Mouse (Mus musculus): ENCODE measurements around the gene Mri1. TPM values are rescaled to one million over a fixed set of nuclear protein-coding genes. Genes with fewer than 3 reads are reported as not detected.

The Mri1 gene
- total RNA-seq, 2 experiments from 2014 or later: 17.4 to 17.5 TPM

- DNase-seq (ENCODE audit: low spot score in 2 of 2): no peak
Measured at GRCm38 (mm10) chr8:84237542-84238229, 19.4 kb downstream of the Mri1 start.

- DNase-seq (ENCODE audit: low spot score in 2 of 2): peak; percentile 98 to 100
Measured at GRCm38 (mm10) chr8:84236998-84237473, 20.1 kb downstream of the Mri1 start, which contains the start of gene Zswim4. Gene Zswim4, minus strand, starts transcription at chr8:84237055.

DNA sequence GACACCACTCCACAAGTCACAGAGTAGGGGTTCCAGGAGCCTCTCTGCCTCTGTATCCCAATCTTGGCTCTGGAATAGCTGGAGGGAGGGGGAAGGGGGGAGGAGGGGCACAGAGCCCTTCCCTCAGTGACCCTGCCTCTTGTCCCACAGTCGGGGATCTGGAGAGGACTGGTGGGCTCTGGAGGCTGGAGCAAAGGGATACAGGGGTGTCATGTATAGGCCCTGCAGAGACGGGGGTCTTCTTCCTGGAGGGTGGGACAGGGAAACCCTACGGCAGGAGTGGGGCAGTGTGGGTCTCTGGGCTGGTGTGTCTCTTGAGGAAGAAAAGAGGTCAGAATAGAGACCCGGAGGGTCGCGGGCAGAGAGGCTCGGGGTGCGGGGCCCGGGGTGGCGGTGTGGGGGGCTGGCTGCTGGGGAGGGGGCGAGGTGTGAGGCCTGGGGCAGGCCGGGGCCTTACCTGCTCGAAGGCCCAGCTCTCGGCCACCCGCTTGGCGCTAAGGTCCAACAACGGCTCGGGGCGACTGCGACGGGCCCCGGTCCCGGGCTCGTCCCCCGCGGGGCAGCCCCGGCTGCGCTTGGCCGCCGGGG is 20.6 kb downstream of the Mri1 start:
- DNase-seq (ENCODE audit: low spot score in 2 of 2): no peak

- DNase-seq (ENCODE audit: low spot score in 2 of 2): no peak
Measured at GRCm38 (mm10) chr8:84235746-84236409, 21.2 kb downstream of the Mri1 start.

DNA sequence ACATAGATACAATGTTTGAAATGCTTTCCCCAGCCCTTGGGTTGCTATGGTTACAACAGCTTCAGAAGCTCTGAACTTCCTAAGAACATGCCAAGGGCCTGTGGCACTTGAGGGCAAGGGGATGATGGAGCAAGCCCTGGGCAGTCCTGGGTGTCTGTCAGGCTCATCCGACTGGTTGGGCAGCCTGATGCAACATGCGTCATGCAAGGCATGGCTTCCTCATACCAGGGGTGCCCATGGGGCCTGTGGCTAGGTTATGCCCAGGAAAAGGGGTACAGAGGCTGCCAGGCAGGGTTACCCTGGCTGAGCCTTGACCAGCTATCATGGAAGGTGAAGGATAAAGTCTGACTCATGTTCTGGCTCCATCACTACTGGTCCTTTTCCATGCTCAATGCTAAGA is 24.1 kb downstream of the Mri1 start:
- DNase-seq (ENCODE audit: low spot score in 2 of 2): no peak

DNA sequence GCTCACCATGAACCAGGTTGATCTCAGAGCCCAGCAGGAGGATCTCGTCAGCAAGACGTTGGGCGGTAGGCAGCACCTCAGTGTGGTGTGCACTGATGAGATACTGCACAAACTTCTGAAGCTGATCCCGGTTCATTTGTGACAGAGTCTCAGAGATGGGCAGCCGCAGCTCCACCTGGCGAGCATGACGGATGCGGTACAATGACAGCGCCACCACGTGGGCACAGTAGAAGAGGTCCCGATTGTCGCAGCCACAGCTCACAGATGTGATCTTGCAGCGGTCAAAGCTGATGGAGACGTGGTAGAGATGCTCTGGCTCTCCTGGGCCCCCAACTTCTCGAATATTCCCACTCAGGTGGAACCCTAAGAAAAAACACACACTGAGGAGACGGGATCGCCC is 26.4 kb downstream of the Mri1 start:
- no peak for DNase-seq (ENCODE audit: low spot score in 2 of 2)

DNA sequence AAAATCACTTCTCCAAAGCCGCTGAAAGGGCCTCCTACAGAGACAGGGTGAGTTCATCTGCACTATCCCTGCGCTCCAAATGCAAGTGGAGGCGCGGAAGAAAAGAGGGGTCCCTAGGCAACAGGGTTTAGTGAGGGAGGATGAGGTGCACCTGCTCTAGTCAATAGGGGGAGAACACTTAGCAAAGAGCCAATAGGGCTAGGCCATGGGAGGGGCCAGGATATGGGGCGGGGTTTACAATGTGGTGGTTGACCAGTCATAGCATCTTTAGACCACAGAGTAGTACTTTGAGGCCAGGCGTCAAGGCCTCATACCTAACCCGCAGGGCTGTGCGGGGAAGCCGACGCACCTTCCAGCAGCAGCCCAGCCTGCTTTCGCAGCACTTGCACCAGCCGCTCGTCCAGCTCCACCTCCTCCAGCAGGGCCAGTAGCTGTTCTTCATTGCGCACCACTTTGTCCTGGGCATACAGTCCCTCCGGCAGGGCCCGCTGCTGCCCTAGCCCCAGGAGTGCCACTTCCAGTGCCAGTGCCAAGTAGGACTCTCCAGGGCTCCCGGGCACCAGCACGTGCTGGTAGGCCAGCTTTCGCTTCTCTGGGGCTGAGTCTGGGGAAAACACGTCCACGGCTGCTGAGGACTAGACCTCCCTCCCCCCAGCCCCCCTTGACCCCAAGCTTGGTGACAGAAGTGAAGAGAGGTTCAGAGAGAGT is 33.6 kb downstream of the Mri1 start:
- DNase-seq (ENCODE audit: low spot score in 2 of 2): peak in 1 of 2 experiments; percentile 60

- DNase-seq (ENCODE audit: low spot score in 2 of 2): peak in 1 of 2 experiments; percentile 74
Measured at GRCm38 (mm10) chr8:84222566-84223165, 34.5 kb downstream of the Mri1 start.

- no peak for DNase-seq (ENCODE audit: low spot score in 2 of 2)
Measured at GRCm38 (mm10) chr8:84220105-84220504, 37.0 kb downstream of the Mri1 start.

DNA sequence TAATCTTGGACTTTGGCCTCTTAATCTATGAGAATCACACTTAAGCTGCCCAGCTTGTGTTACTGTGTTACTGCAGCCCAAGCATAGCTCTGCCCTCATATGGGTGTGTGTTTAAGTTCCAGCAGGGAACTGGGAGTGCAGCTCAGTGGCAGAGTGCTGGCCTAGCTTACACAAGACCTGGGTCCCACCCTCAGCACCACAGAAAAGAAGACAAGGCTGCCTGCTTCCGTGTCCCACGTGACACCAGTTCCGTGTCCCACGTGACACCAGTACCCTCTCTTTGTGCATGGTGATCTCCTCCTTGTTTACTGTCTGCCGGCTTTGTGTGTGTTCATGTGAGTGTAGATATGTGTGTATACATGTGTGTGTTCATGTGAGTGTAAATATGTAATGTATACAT is 39.0 kb downstream of the Mri1 start:
- no peak for DNase-seq (ENCODE audit: low spot score in 2 of 2)

- no peak for DNase-seq (ENCODE audit: low spot score in 2 of 2)
Measured at GRCm38 (mm10) chr8:84217206-84217605, 39.9 kb downstream of the Mri1 start.

- no peak for DNase-seq (ENCODE audit: low spot score in 2 of 2)
Measured at GRCm38 (mm10) chr8:84213277-84213676, 43.8 kb downstream of the Mri1 start.

- DNase-seq (ENCODE audit: low spot score in 2 of 2): no peak
Measured at GRCm38 (mm10) chr8:84211881-84212563, 45.1 kb downstream of the Mri1 start.

DNA sequence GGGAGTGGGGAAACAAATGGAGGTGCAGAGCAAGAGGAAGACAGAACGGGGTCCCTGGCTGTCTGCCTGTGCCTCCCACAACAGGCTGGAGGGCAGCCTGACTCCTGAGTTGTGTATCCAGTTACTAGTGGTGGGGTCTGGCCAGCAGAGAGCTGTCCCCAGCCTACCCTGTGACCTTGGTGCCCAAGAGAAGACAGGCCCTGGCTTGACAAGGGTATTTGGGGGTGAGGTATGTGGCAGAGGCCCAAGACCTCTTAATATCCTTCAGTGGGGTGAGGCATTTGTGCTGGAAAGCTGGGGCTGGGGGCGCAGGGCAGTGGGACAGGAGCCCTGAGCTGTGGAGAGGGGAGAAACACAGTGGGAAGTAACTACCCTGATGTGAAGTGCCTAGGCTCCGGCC is 45.9 kb downstream of the Mri1 start:
- no peak for DNase-seq (ENCODE audit: low spot score in 2 of 2)

DNA sequence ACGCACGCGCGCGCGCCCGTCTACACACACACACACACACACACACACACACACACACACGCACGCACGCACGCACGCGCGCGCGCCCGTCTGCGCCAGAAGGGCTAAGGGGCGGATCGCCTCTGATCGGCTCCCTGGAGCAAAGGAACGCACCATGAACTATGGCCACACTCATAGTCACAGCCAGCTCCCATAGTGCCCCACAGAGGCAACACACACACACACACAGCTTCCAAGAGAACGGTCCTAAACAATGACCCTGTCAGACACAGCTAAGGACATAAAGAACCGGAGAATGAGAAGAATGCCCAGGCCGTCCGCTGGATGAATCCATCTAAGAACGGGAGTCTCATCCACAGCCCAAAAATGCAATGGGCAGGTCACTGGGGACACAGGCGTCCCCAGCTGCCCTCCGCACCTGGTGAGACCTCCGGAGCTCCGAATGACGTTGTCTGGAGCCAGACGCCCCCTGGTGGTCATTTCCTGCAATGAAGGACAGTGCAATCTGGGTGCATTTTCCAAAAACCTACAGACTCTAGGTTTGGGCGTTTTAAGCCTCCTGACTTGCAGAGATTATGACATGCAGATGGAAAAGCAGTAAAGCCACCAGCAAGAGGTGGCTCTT is 46.8 kb downstream of the Mri1 start:
- peak; percentile 66 to 89 for DNase-seq (ENCODE audit: low spot score in 2 of 2)

GRCm38 (mm10) chr8:84208381-84209380 is 48.4 kb downstream of the Mri1 start:
- DNase-seq (ENCODE audit: low spot score in 2 of 2): no peak

- no peak for DNase-seq (ENCODE audit: low spot score in 2 of 2)
Measured at GRCm38 (mm10) chr8:84207811-84208210, 49.3 kb downstream of the Mri1 start.

- DNase-seq (ENCODE audit: low spot score in 2 of 2): no peak
Measured at GRCm38 (mm10) chr8:84206666-84207065, 50.5 kb downstream of the Mri1 start.

- DNase-seq (ENCODE audit: low spot score in 2 of 2): no peak
Measured at GRCm38 (mm10) chr8:84205073-84205472, 52.1 kb downstream of the Mri1 start.
